Mouse (Mus musculus) erythroblast, embryonic 14.5 days (primary cell): ENCODE measurements around the gene Hspb9.

ENCODE experiments used
- GATA1 ChIP-seq: IDR thresholded peaks from 2 replicates; pipeline ENCODE4 v1.6.1; 2012; ENCODE audit warnings: low read length, inconsistent platforms, mixed read lengths
- TAL1 ChIP-seq: IDR thresholded peaks from 3 replicates; pipeline ENCODE4 v1.6.1; 2012; ENCODE audit warnings: low read length, inconsistent platforms, mixed read lengths

DNA sequence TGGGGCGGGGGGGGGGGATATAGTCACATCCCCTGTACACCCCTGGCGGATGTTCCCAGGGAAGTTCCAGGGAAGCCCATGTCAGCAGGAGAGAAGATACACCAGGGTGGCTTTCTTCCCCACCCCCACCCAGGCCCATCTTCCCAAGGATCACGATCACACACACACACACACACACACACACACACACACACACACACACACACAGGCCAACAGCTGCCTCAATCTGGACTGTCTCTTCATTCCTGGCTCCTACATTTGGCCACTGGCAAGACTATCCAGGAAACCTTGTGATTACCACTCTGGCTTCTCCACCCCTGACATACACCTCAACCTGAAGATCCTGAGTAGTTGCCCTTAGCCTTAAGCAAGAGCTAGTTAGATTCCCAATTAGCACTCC lies 28.3 kb upstream of the Hspb9 start:
- TF ChIP-seq TAL1 = no peak
- no peak for TF ChIP-seq GATA1
